Mouse (Mus musculus): ENCODE measurements around the gene Bag6.

Bag6 gene

DNA sequence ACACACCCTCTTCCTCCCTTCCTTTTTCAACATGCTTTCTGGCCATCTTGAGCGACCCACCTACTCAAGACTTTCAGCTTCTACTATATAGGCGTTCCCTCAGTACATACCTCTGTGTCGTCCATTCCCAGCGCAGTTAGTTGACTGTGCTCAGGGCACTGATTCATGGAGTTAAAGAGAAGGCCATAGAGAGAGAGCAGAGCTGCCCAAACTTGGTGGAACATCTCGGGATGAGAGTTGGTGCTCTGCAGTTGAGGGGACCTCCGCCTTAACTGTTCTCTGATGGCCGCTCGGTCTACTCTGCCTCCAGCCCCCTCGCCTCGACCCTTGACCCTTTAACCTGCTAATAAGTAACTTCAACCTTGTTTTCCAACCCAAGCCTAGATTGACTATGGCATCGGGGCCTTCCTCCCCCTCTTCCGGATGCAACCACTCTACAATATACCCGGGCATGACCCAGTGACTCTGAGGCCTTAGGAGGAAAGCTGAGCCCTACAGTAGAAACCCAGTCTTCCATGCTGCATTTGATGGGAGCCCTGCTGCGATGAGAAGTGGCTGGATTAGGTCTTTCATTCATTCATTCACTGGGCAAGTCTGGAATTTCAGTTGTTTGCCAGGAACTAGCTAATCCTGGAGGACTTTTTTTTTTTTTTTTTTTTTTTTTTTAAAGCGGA, 3.3 kb upstream of the Bag6 start, which contains the start of gene Apom:
Apom (minus strand) TSS at position 551 of the 674 bp plus-strand sequence.
- H3K27me3 ChIP-seq (ENCODE audit: insufficient read depth, low read length) = peaks cover 9% of the 10 kb centered on the region
- TF ChIP-seq NANOG (IDR thresholded peaks at IDR 0.05; ENCODE audit: borderline replicate concordance, low read length) = no peak
- no peak for TF ChIP-seq CTCF (conservative IDR thresholded peaks at IDR 0.05; ENCODE audit: low read length)
- H3K9me3 ChIP-seq (ENCODE audit: low read length) = no peaks in the 10 kb centered on the region
- H3K36me3 ChIP-seq (ENCODE audit: insufficient read depth, low read length) = peaks cover 8% of the 10 kb centered on the region; the same call in 1 of the 2 replicates
- peaks cover 49% of the 10 kb centered on the region for H3K4me1 ChIP-seq (replicated peaks; ENCODE audit: low read depth, low read length)
- no peak within 1 kb of the TSS for H3K4me3 ChIP-seq (replicated peaks; ENCODE audit: low read length)

GRCm38 (mm10) chr17:35132174-35132560, 2.8 kb upstream of the Bag6 start:
- peaks cover 13% of the 10 kb centered on the region; the same call in 1 of the 2 replicates for H3K36me3 ChIP-seq (ENCODE audit: insufficient read depth, low read length)
- H3K4me3 ChIP-seq (replicated peaks; ENCODE audit: low read length) = no peak overlapping the region
- H3K27me3 ChIP-seq (ENCODE audit: insufficient read depth, low read length) = peaks cover 4% of the 10 kb centered on the region
- no peak for TF ChIP-seq CTCF (conservative IDR thresholded peaks at IDR 0.05; ENCODE audit: low read length)
- TF ChIP-seq POU5F1 (IDR thresholded peaks at IDR 0.05; ENCODE audit: borderline replicate concordance, low read length) = no peak
- no peak for TF ChIP-seq NANOG (IDR thresholded peaks at IDR 0.05; ENCODE audit: borderline replicate concordance, low read length)
- peaks cover 49% of the 10 kb centered on the region for H3K4me1 ChIP-seq (replicated peaks; ENCODE audit: low read depth, low read length)
- H3K9me3 ChIP-seq (ENCODE audit: low read length) = no peaks in the 10 kb centered on the region

DNA sequence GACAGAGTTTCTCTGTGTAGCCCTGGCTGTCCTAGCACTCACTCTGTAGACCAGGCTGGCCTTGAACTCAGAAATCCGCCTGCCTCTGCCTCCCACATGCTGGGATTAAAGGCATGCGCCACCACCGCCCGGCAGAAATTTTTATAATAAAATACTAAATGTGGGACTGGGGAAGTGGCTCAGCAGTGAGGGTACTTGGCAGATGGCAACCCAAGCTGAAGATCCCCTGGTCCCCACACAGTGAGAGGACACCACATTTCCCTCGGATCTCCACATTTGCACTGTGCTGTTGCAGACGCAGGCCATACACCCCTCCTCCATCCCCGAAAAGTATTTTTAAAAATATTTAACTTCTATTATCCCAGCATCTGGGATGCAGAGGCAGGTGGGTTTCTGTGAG, 1.5 kb upstream of the Bag6 start:
- TF ChIP-seq CTCF (conservative IDR thresholded peaks at IDR 0.05; ENCODE audit: low read length) (no peak), POU5F1 (IDR thresholded peaks at IDR 0.05; ENCODE audit: borderline replicate concordance, low read length) (no peak), NANOG (IDR thresholded peaks at IDR 0.05; ENCODE audit: borderline replicate concordance, low read length) (no peak)
- no peaks in the 10 kb centered on the region for H3K27me3 ChIP-seq (ENCODE audit: insufficient read depth, low read length)
- H3K36me3 ChIP-seq (ENCODE audit: insufficient read depth, low read length) = peaks cover 23% of the 10 kb centered on the region

GRCm38 (mm10) chr17:35135591-35136320, 778 bp downstream of the Bag6 start:
- no peaks in the 10 kb centered on the region for H3K9me3 ChIP-seq (ENCODE audit: low read length)

More for the DNA sequence above, 1.5 kb upstream of the Bag6 start:
- no peaks in the 10 kb centered on the region for H3K9me3 ChIP-seq (ENCODE audit: low read length)
- no peak overlapping the region for H3K4me3 ChIP-seq (replicated peaks; ENCODE audit: low read length)
- peaks cover 55% of the 10 kb centered on the region for H3K4me1 ChIP-seq (replicated peaks; ENCODE audit: low read depth, low read length)

DNA sequence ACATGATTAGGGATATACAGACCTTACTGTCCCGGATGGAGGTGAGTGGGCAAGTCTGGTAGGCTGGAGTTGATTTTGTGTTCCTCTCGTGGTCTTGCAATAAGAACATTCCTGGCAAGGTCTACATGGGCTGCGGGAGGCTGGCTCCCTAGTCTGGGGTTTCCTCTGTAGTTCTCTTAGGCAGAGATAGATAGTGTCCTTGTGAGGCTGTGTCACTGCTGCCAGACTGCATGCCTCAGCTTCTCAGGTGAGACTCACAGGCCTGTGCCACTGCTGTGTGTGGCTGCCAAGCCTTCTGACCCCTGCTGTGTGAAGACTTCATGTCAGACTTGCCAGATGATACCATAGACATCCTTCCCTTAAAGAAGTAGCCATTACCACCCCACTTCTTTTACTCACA, 4.3 kb downstream of the Bag6 start:
- Histone ChIP-seq H3K27me3 (ENCODE audit: insufficient read depth, low read length) (no peaks in the 10 kb centered on the region), H3K36me3 (ENCODE audit: insufficient read depth, low read length) (peaks cover 80% of the 10 kb centered on the region), H3K4me3 (replicated peaks; ENCODE audit: low read length) (no peak overlapping the region), H3K9me3 (ENCODE audit: low read length) (no peaks in the 10 kb centered on the region), H3K4me1 (replicated peaks; ENCODE audit: low read depth, low read length) (peaks cover 67% of the 10 kb centered on the region)
- TF ChIP-seq NANOG (IDR thresholded peaks at IDR 0.05; ENCODE audit: borderline replicate concordance, low read length) = no peak
- TF ChIP-seq POU5F1 (IDR thresholded peaks at IDR 0.05; ENCODE audit: borderline replicate concordance, low read length) = no peak
- TF ChIP-seq CTCF (conservative IDR thresholded peaks at IDR 0.05; ENCODE audit: low read length) = no peak

More at GRCm38 (mm10) chr17:35135591-35136320, 778 bp downstream of the Bag6 start:
- Histone ChIP-seq H3K4me1 (replicated peaks; ENCODE audit: low read depth, low read length) (peaks cover 67% of the 10 kb centered on the region), H3K27me3 (ENCODE audit: insufficient read depth, low read length) (no peaks in the 10 kb centered on the region), H3K36me3 (ENCODE audit: insufficient read depth, low read length) (peaks cover 45% of the 10 kb centered on the region), H3K4me3 (replicated peaks; ENCODE audit: low read length) (peak overlapping the region; percentile 94)
- TF ChIP-seq POU5F1 (IDR thresholded peaks at IDR 0.05; ENCODE audit: borderline replicate concordance, low read length) = no peak
- no peak for TF ChIP-seq NANOG (IDR thresholded peaks at IDR 0.05; ENCODE audit: borderline replicate concordance, low read length)
- TF ChIP-seq CTCF (conservative IDR thresholded peaks at IDR 0.05; ENCODE audit: low read length) = no peak

GRCm38 (mm10) chr17:35140490-35140996, 5.6 kb downstream of the Bag6 start:
- H3K27me3 ChIP-seq (ENCODE audit: insufficient read depth, low read length) = no peaks in the 10 kb centered on the region
- peaks cover 70% of the 10 kb centered on the region for H3K4me1 ChIP-seq (replicated peaks; ENCODE audit: low read depth, low read length)
- no peak for TF ChIP-seq CTCF (conservative IDR thresholded peaks at IDR 0.05; ENCODE audit: low read length)
- TF ChIP-seq POU5F1 (IDR thresholded peaks at IDR 0.05; ENCODE audit: borderline replicate concordance, low read length) = no peak

DNA sequence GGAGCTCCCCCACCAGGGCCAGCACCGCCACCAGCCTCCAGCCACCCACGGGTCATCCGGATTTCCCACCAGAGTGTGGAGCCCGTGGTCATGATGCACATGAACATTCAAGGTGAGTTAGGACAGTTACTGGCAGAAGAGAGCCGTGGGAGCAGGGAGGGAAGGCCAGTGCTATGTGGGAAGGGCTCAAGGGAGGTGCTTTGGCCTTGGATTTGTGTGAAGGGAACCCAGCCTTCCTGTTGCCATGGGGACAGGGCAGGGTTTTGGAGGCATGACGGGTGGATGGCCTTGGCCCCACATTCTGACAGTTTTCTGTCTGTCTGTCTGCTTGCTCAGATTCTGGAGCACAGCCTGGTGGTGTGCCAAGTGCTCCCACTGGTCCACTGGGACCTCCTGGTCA, 7.0 kb downstream of the Bag6 start:
- H3K27me3 ChIP-seq (ENCODE audit: insufficient read depth, low read length) = no peaks in the 10 kb centered on the region
- TF ChIP-seq POU5F1 (IDR thresholded peaks at IDR 0.05; ENCODE audit: borderline replicate concordance, low read length) (no peak), NANOG (IDR thresholded peaks at IDR 0.05; ENCODE audit: borderline replicate concordance, low read length) (no peak), CTCF (conservative IDR thresholded peaks at IDR 0.05; ENCODE audit: low read length) (no peak)
- no peak overlapping the region for H3K4me3 ChIP-seq (replicated peaks; ENCODE audit: low read length)
- H3K9me3 ChIP-seq (ENCODE audit: low read length) = no peaks in the 10 kb centered on the region
- peaks cover 99% of the 10 kb centered on the region for H3K36me3 ChIP-seq (ENCODE audit: insufficient read depth, low read length)
- peaks cover 70% of the 10 kb centered on the region for H3K4me1 ChIP-seq (replicated peaks; ENCODE audit: low read depth, low read length)

More at GRCm38 (mm10) chr17:35140490-35140996, 5.6 kb downstream of the Bag6 start:
- H3K4me3 ChIP-seq (replicated peaks; ENCODE audit: low read length) = no peak overlapping the region
- peaks cover 93% of the 10 kb centered on the region for H3K36me3 ChIP-seq (ENCODE audit: insufficient read depth, low read length)
- no peaks in the 10 kb centered on the region for H3K9me3 ChIP-seq (ENCODE audit: low read length)

- H3K9me3 ChIP-seq (ENCODE audit: low read length) = no peaks in the 10 kb centered on the region
- H3K27me3 ChIP-seq (ENCODE audit: insufficient read depth, low read length) = no peaks in the 10 kb centered on the region
- peaks cover 61% of the 10 kb centered on the region for H3K4me1 ChIP-seq (replicated peaks; ENCODE audit: low read depth, low read length)
- H3K36me3 ChIP-seq (ENCODE audit: insufficient read depth, low read length) = peaks cover 98% of the 10 kb centered on the region
- TF ChIP-seq POU5F1 (IDR thresholded peaks at IDR 0.05; ENCODE audit: borderline replicate concordance, low read length) (no peak), NANOG (IDR thresholded peaks at IDR 0.05; ENCODE audit: borderline replicate concordance, low read length) (no peak), CTCF (conservative IDR thresholded peaks at IDR 0.05; ENCODE audit: low read length) (no peak)
- H3K4me3 ChIP-seq (replicated peaks; ENCODE audit: low read length) = no peak overlapping the region
Measured at GRCm38 (mm10) chr17:35146139-35146538, 11.2 kb downstream of the Bag6 start.

Data from E14TG2a.4 (cell line).